Mouse (Mus musculus): ENCODE results near the gene Kcnd3. TPM values are rescaled to one million over a fixed set of nuclear protein-coding genes. Genes with fewer than 3 reads are reported as not detected.

Gene Kcnd3
- total RNA-seq, 2 experiments from 2014 or later, result 40.5 to 63.4 TPM

- peak in 1 of 2 experiments; percentile 75 for DNase-seq (ENCODE audit: low spot score in 2 of 2)
- intact Hi-C loops (cut with DNase I), result no loop called here
These were observed 254.4 kb downstream of the Kcnd3 start for GRCm38 (mm10) chr3:105706366-105707020.

- intact Hi-C loops (cut with DNase I), result no loop called here
- DNase-seq (ENCODE audit: low spot score in 2 of 2), result no peak
These were observed 255.5 kb downstream of the Kcnd3 start for GRCm38 (mm10) chr3:105707590-105707989.

- intact Hi-C loops (cut with DNase I), result no loop called here
- DNase-seq (ENCODE audit: low spot score in 2 of 2), result peak in 1 of 2 experiments; percentile 45
These were observed 258.1 kb downstream of the Kcnd3 start for GRCm38 (mm10) chr3:105710246-105710645.

GRCm38 (mm10) chr3:105711741-105712140, 259.6 kb downstream of the Kcnd3 start:
- DNase-seq (ENCODE audit: low spot score in 2 of 2), result no peak
- intact Hi-C loops (cut with DNase I), result no loop called here

- intact Hi-C loops (cut with DNase I), result no loop called here
- no peak for DNase-seq (ENCODE audit: low spot score in 2 of 2)
These were observed 260.7 kb downstream of the Kcnd3 start for GRCm38 (mm10) chr3:105712827-105713226.

GRCm38 (mm10) chr3:105714091-105714819, 262.1 kb downstream of the Kcnd3 start:
- DNase-seq (ENCODE audit: low spot score in 2 of 2), result no peak
- intact Hi-C loops (cut with DNase I), result no loop called here

GRCm38 (mm10) chr3:105714820-105715167, 262.7 kb downstream of the Kcnd3 start:
- intact Hi-C loops (cut with DNase I), result no loop called here
- DNase-seq (ENCODE audit: low spot score in 2 of 2), result no peak

- intact Hi-C loops (cut with DNase I), result no loop called here
- peak in 1 of 2 experiments; percentile 70 for DNase-seq (ENCODE audit: low spot score in 2 of 2)
These were observed 264.3 kb downstream of the Kcnd3 start for GRCm38 (mm10) chr3:105716353-105717000.

GRCm38 (mm10) chr3:105717856-105718555, 265.9 kb downstream of the Kcnd3 start:
- intact Hi-C loops (cut with DNase I), result no loop called here
- DNase-seq (ENCODE audit: low spot score in 2 of 2), result peak; percentile 27 to 44

- intact Hi-C loops (cut with DNase I), result no loop called here
- peak; percentile 20 to 30 for DNase-seq (ENCODE audit: low spot score in 2 of 2)
These were observed 266.6 kb downstream of the Kcnd3 start for GRCm38 (mm10) chr3:105718746-105719145.

GRCm38 (mm10) chr3:105719979-105720378, 267.8 kb downstream of the Kcnd3 start:
- intact Hi-C loops (cut with DNase I), result no loop called here
- peak; percentile 23 to 31 for DNase-seq (ENCODE audit: low spot score in 2 of 2)

- intact Hi-C loops (cut with DNase I), result no loop called here
- peak in 1 of 2 experiments; percentile 17 for DNase-seq (ENCODE audit: low spot score in 2 of 2)
These were observed 268.4 kb downstream of the Kcnd3 start for GRCm38 (mm10) chr3:105720514-105720913.

- intact Hi-C loops (cut with DNase I), result no loop called here
- DNase-seq (ENCODE audit: low spot score in 2 of 2), result peak in 1 of 2 experiments; percentile 8
These were observed 269.6 kb downstream of the Kcnd3 start for GRCm38 (mm10) chr3:105721681-105722201.

GRCm38 (mm10) chr3:105722510-105722909, 270.4 kb downstream of the Kcnd3 start:
- no peak for DNase-seq (ENCODE audit: low spot score in 2 of 2)

More at GRCm38 (mm10) chr3:105722510-105722909, 270.4 kb downstream of the Kcnd3 start:
- intact Hi-C loops (cut with DNase I), result no loop called here

Other genes with a start within 250 kb of the Kcnd3 start
- 10 to 100 TPM; 11.1 to 11.3 TPM for gene Ddx20, start 235.2 kb downstream of the Kcnd3 start, total RNA-seq (2021)